Mouse (Mus musculus) left cerebral cortex, adult 11 months (tissue): Measurements from ENCODE around the gene Elp6.
"Not testable (repeated sequence)": the region's sequence is repeated elsewhere in the genome, so short reads cannot be mapped to it uniquely, and the experiment has no call there.

Source experiments
- DNase-seq: peaks from one replicate; pipeline ENCODE4 v3.0.0; 2022; ENCODE audit warnings: low spot score

The Elp6 gene

DNA sequence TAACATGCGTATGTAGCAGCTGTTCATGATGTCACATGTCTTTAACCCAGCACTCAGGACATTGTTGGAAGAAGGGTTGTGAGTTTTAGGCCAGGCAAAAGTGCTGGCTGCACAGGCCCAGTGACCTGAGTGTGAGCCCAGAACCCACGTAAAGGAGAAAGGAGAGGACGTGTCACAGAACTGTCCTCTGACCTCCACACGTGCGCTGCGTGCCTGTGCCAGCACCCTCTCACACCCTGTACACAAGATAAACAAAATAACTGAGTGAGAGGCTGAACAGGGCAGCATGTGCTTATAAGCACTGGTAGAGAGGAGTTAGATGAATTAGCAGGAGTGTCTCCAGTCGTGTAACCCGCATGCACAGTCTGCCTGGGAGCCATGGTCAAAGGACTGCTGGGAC, 11.5 kb downstream of the Elp6 start:
- no peak for DNase-seq

DNA sequence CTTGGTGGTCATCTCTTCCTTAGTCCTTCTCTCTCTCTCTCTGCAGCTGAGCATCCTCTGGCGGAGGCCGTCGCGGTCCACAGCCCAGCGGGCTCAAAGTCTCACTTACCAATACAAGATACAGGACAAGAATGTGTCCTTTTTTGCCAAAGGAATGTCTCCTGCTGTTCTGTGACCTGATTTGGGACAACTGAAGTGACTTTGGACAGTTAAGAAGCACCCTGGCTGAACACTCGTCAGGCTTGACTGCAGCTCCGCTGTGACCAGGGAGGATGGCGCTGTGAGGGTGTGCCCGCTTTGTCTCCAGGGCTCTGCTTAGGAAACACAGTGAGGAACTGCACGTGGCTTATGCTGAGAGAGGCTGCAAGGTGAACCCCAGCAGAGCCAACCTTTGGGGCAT, 15.8 kb downstream of the Elp6 start:
- DNase-seq = no peak

DNA sequence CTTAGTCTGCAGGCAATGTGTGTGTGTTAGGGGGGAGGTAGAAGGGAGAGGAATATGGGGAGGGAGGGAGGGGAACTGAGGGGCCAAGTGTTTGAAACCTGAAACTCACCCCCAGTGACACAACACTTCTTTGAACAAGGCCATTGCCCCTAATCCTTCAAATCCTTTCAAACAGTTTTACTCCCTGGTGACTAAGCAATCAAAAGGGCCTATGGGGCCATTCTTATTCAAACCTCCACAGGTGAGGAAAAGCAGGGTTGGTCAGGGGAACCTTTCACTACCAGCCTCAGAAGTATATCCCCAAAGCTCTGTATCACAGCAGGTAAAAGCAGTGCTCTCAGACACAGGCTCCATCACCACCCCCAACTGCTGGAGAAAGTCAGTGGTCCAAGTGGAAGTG, 18.0 kb downstream of the Elp6 start:
- DNase-seq = no peak

DNA sequence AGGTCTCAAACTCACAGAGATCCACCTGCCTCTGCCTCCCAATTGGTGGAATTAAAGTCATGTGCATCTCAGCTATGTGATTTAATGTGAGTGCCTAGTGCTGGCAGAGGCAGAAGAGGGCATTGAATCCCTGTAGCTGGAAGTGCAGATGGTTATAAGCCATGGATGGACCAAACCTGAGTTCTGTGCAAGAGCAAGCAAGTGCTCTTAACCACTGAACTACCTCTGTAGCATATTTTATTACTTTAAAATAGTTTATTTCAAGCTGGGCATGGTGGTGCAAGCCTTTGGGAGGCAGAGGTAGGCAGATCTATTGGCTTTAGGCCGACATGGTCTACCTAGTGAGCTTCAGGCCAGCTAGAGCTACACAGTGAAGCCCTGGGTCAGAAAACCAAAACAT, 19.2 kb downstream of the Elp6 start:
- no peak for DNase-seq

DNA sequence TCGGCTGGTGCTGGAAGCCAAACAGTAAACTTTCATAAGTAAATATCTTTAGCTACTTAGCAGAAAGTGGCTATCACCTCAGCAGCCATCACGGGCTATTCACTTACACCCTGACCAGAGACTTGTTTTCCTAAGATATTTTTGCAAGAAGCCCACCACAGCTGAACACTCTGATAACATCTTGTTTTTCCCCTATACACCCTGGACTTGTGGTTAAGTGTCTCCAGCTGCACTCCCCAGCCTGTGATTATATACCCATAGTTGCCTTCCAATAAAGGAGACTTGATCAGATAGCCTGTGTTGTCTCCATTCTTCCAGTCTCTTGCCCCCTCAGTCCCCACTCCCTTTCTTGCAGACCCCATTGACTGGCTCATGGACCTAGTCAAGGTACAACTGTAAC, 23.2 kb downstream of the Elp6 start:
- DNase-seq = no peak

DNA sequence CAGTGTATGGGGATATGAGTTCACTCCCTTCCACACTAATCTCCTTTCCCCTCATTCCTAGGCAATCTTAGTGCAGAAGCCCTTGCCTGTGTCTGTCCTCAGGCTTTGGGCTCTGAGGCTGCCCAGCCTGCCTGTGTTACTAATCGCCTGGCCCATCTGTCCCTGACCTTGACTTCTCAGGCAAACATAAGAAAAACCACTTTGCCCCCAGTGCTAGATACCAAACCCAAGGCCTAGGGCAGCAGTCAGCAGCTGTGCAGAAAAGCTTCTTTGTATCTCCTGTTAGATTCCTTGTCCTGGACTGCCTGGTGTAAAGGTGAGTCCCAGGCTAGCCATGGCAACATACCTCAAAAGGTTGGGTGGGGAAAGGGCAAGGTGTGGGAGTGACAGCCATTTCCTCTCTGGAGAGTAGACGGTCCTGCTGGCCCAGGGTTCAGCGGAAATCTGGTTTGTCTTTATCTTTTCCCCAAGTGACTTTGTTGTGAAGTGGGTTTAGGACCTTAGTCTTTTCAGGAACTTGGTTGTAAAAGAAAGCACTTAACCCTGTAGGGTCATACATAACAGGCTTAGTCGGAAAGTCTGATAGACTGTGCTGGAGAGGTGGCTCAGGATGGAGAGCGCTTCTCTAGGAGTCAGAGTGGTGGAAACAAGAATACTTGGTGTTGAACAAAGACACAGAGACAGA, 24.1 kb downstream of the Elp6 start:
- DNase-seq = no peak

DNA sequence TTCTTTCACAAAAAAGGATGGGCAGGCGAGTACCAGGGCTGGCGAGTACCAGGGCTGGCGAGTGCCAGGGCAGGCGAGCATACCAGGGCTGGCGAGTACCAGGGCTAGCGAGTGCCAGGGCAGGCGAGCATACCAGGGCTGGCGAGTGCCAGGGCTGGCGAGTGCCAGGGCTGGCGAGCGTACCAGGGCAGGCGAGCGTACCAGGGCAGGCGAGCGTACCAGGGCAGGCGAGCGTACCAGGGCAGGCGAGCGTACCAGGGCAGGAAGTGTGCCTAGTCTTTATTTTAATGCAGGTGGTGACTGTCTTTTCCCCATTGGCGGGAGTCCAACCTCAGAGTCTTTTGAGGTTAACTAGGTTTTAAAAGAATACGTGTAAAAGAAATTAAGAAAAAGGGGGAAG, 24.7 kb downstream of the Elp6 start:
- no peak for DNase-seq

DNA sequence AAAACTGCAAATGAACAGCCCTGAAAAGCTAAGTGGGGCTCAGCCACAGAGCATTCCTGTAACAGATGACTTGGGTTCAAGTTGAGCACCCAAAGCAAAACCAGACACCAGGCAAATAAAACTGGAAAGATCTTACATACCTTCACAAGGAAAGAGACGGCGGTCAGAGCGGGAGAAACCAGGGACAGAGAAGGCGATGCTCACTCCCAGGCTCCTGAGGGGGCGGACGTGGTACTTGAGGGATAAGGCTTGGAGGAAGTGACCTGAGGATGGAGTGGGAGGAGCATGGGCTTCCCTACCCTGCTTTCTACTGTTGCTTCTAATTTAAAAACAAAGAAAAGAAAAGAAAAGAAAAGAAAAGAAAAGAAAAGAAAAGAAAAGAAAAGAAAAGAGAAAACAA, 25.4 kb downstream of the Elp6 start:
- DNase-seq = no peak

DNA sequence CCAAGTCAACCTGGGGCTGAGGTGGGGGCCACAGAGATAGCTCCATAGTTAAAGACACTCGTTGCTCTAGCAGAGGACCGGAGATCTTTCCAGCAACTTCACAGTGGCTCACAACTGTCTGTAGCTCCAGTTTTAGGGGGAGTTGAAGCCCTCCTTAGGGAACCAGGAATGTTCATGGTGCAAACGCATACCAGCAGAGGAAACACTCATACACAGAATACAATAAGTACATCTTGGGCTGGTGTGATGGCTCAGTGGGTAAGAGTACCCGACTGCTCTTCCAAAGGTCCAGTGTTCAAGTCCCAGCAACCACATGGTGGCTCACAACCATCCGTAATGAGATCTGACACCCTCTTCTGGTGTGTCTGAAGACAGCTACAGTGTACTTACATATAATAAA, 25.9 kb downstream of the Elp6 start:
- not testable (repeated sequence) for DNase-seq

DNA sequence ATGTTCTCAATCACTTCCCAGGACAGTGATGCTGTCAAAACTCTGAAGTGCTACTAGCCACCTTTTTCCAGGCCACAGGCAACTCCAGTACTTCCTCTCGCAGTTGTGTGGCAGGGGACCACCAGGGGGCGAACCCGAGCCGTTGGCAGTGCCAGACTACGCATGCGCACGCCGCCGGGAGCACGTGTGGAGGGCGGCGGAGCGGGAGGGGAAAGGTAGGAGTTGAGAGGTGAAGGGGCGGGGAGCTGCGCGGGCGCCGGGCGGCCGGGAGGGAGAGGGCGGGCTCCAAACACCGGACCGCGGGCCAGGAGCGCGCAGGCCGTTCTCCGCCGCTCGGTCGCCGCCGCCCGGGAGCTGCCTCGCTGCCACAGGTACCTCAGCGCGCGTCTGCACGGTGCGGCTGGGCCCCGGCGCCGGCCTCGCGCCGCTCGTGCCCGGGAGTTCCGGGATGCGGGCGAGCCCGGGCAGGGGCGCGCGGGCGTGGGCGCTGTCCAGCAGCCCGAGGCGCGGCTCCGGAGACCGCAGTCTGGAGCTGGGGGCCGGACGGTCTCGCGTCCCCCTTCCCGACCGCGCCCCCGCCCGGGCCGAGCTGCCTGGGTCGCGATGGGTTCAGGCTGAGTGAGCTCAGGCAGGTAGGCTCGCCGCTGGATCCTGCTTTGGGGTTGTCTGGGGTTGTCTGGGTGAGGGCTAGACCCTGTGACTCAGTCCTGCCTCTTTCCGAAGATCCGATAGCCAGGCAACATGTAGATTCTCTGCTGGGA, 28.3 kb downstream of the Elp6 start, which contains the start of gene Scap:
TSS of gene Scap (plus strand) at position 154 of the 761 bp plus-strand sequence.
- peak; percentile 89 for DNase-seq

DNA sequence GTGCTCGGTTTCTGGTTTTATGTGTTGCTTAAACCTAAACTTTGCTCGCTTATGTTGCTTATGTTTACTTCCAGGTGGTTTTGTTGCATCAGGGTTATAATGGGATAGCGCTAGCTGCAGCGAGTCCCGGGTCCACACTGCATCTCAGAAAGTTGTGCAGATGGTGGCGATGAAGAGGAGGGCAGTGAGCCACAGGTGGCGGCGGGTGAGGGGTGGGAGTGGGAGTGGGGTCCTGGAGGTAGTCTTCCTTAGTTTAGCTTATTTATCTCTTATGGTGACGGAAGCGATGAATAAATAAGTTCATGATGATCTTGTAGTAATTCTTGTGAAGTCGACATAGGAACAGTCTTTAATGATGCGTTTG, 28.9 kb downstream of the Elp6 start:
- DNase-seq = no peak

DNA sequence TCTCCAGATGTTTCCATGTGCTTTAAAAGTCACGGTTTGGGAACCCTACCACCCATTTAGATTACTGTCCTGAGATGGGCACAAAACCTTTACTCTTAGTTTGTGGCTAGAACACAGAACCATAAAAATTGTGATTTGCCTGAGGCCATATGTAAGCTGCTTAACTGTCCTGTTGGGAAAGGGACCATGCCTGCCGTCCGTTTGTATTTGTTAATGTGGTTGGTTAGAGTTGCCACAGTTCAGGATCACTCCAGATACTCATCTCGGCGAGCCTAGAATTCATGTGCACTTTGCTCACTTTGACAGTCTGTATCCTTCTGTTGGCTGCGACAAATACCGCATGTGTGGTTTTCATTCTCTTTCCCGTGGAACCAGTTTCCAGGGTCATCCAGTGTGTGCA, 29.9 kb downstream of the Elp6 start:
- DNase-seq = no peak

DNA sequence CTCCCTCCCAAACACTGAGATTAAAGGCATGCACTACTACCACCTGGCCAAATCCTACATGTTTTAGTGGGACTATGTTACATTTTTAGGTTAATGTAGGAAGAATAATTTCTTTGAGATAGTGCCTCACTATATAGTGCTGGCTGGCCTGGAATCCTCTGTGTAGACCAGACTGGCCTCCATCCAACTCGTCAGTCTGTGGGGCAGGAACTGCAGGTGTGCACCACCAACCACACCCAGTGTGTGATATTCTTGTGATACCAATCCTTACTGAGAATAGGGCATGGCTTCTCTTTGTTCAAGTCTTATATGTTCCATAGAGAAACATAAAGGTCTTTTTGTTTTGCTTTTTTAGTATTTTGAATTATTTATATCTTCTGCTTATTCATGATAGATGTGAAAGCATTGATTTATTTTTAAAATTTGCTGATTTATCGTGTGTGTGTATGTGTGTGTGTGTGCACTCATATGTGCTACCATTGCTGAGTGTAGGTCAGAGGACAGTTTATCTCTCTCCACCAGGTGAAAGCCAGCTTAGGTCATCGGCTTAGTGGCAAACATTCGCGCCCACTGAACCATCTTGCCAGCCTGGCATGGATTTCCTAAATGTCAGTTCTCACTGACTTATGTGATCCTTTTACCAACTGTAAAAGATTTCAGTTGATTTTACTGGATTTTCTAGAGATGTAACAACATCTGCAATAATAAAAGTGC, 35.2 kb downstream of the Elp6 start:
- DNase-seq = no peak

DNA sequence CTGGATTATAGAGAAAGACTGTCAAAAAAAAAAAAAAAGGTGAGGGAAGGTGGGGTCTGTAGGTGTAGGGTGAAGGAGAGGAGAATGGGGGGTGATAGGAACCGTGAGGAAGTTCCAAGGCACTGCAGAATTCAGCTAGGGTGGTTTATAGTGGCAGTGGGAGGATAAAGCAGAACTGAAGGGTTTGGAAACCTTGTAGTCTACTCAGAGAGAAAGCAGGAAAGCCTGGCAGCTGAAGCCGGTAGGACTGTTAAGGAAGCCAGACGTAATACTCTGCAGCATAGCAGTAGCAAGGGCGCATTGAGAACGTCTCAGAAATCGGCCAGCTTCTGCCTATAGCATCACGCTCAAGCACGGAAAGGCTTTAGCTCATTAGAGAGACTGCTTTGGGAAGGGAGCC, 37.0 kb downstream of the Elp6 start:
- no peak for DNase-seq

DNA sequence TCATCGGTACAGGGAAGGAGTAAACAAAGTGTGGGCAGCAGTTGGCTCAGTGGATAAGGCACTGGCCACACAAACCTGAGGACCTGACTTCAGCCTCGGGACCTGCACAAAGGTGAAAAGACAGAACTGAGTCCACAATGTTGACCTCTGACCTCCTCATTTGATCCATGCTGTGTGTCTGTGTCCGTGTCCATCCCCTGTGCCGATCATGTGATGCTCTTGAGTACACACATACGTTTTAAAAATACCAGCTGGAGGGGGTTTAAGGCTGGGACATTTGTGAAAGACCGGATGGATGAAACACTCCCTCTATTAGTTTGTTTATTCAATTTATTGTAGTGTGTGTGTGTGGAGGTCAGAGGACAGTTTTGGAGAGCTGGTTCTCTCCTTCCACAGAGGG, 38.8 kb downstream of the Elp6 start:
- no peak for DNase-seq

DNA sequence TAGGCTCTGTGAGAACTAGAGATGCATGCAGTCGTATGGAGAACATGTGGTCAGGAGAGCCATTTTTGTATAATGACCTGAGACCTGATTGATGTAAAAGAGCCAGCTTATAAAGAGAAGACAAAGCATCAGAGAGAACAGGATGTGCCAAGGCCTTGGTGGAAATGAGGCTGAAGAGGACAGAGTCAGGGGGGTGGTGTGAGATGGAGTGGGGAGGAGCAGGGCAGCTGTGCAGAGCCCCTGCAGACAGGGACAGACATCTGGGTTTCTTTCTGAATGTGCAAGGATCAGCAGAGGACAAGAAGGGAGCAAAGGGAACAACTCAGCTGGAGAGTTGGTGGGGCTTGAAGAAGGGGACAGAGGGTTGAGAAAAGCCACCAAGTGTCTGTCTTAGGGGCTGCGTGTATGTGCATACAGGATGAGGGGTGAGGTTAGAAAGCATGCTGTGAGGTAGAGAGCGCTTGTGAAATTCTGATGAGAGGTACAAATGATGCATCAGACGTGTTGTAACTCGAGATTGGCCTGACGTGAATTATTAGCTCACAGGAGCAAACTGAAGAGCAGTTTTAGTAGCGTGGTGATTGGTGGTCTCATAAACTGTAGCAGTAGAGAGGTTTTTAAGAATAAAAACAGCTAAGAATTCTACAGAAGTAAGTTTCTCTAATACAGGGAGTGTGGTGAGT, 40.2 kb downstream of the Elp6 start:
- no peak for DNase-seq

DNA sequence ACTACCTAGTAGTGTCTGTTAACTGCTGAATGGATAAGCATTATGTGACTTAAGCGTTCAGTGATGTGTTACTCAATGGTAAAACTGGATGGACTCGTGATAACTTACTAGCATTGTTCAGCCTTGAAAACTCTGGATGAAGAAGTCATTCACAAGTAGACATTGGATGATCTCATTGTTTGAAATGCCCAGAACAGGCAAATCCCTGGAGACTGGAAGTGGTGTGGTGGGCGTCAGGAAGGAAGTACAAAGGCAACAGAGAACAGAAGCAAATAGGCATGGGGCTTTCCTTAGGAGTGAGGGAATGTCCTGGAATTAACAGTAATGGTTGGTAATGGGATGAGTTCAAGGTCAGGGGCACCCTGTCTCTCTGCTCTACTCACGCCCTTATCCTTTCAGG, 43.9 kb downstream of the Elp6 start:
- no peak for DNase-seq

DNA sequence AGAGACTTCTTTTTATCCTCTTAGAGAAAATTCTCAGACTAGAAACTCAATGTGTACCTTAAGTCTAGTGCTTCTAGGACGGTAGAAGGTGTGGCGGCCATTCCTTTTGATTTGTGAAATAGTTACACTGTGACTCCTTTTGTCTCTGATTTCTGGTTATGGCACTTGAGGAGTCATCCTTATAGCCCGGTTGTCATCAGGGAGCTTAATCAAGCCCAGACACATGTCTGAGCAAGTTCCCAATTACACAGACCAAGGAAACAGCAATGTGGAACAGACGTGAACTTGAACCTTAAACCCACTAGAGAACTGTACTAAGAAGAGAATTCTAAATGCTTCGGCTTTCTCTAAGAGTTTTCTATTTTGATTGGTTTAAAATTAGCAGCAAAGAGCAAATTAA, 45.2 kb downstream of the Elp6 start:
- DNase-seq = no peak

DNA sequence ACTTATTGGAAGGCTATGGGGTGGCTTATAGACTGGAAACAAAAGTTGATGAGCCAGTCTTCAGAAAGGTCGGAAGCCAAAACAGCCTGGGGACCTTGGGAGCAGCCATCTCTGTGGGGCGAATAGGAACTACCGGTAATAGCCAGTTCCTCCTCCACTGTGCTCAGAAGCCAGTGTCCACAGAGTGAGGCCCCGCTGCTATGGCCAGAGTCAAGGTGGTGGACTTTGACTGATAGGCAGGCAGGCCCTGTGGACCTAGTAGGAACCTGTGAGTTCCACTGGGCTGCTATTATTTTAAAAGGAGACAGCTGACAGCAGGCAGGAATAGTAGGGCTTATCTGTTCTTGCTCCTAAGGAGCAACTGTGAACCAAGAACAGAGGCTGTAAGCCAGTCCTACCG, 45.6 kb downstream of the Elp6 start:
- DNase-seq = no peak

DNA sequence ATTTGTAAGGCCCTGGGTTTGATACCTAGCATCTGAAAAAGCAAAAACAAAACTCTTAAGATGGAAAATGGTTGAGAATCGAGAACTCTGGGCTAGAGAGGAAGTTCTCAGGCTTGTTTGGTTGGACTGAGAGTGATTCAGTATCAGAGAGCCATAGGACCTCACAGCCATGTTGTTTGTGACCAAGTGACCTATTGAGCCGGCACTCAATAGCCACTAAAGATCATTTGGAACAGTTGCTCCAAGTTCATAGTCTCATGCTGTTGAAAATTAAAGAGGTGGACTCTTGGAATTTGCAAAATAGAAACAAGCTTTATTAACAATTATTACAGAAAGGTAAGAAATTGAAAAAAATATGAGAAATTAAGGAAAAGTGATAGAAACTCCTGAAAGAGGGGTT, 46.4 kb downstream of the Elp6 start:
- DNase-seq = no peak

DNA sequence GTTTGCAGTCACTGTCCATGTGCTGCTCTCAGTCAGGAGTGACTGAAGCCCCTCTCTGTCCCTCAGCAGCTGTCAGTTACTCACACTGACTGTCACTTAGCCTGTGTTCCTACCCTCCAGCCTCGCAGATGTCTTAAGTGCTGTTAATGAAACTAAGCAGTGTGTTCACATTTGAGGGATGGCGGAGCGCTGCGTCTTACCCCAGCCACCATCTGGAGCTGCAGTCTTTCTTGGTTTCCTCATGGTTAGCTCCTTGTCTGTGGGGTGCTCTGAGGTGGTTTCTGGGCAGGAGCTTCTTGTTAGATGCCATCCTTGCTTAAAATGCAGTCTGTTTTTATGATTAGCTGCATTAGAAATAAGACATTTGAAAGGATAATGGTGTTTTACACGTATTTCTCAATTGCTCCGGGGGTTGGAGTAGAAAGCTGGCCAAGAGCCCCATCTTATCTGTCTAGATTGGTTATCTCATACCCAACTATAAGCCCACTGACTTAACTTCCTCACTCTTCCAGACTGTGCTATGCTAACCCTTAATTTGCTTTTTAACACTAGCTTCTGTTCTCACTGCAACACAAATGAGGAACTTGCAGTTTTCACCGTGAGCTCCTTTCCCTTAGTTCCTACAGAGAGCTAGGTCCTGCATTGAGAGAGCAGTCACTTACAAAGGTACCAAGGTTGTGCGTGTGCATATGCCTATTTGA, 47.1 kb downstream of the Elp6 start:
- no peak for DNase-seq

DNA sequence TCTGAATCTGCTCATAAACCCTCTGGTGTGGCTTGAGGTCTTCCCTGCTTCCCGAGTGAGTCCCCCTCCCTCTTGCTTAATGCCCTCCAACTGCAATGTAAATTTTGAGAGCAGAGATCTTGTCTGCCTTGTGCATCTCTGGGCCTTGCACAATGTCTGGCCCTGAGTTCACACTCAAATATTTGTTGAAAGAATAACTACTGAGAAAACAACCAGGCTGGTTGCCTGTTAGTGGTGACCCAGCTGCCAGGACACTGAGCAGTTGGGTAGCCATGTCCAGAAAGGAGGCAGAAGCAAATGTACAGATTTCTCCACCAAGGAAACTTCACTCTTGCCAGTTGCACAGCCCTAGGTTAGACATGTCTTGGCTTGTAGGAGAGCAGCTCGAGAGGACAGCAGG, 53.4 kb downstream of the Elp6 start:
- no peak for DNase-seq
